Mouse (Mus musculus): ENCODE measurements around the gene Mmaa.

The Mmaa gene

GRCm38 (mm10) chr8:79294610-79295275, at the start of gene Mmaa:
Mmaa (minus strand) TSS chr8:79294937.
- DNase-seq (ENCODE audit: low spot score), result peak; percentile 96

- DNase-seq (ENCODE audit: low spot score), result no peak
Measured at GRCm38 (mm10) chr8:79341236-79341635, 46.5 kb upstream of the Mmaa start.

- peak; percentile 6 for DNase-seq (ENCODE audit: low spot score)
Measured at GRCm38 (mm10) chr8:79339555-79339954, 44.8 kb upstream of the Mmaa start.

- DNase-seq (ENCODE audit: low spot score), result no peak
Measured at GRCm38 (mm10) chr8:79338619-79339018, 43.9 kb upstream of the Mmaa start.

- no peak for DNase-seq (ENCODE audit: low spot score)
Measured at GRCm38 (mm10) chr8:79332109-79332900, 37.6 kb upstream of the Mmaa start.

GRCm38 (mm10) chr8:79331571-79331970, 36.8 kb upstream of the Mmaa start:
- DNase-seq (ENCODE audit: low spot score), result no peak

- no peak for DNase-seq (ENCODE audit: low spot score)
Measured at GRCm38 (mm10) chr8:79331017-79331416, 36.3 kb upstream of the Mmaa start.

GRCm38 (mm10) chr8:79329735-79330134, 35.0 kb upstream of the Mmaa start:
- DNase-seq (ENCODE audit: low spot score), result no peak

- DNase-seq (ENCODE audit: low spot score), result no peak
Measured at GRCm38 (mm10) chr8:79329182-79329581, 34.4 kb upstream of the Mmaa start.

GRCm38 (mm10) chr8:79325510-79325909, 30.8 kb upstream of the Mmaa start:
- no peak for DNase-seq (ENCODE audit: low spot score)

GRCm38 (mm10) chr8:79324928-79325327, 30.2 kb upstream of the Mmaa start:
- DNase-seq (ENCODE audit: low spot score), result no peak

- DNase-seq (ENCODE audit: low spot score), result no peak
Measured at GRCm38 (mm10) chr8:79324036-79324435, 29.3 kb upstream of the Mmaa start.

GRCm38 (mm10) chr8:79323121-79323520, 28.4 kb upstream of the Mmaa start:
- DNase-seq (ENCODE audit: low spot score), result no peak

GRCm38 (mm10) chr8:79310801-79311200, 16.1 kb upstream of the Mmaa start:
- DNase-seq (ENCODE audit: low spot score), result no peak

- DNase-seq (ENCODE audit: low spot score), result no peak
Measured at GRCm38 (mm10) chr8:79305941-79306340, 11.2 kb upstream of the Mmaa start.

GRCm38 (mm10) chr8:79301548-79301947, 6.8 kb upstream of the Mmaa start:
- no peak for DNase-seq (ENCODE audit: low spot score)

- no peak for DNase-seq (ENCODE audit: low spot score)
Measured at GRCm38 (mm10) chr8:79299704-79300103, 5.0 kb upstream of the Mmaa start.

- peak; percentile 77 for DNase-seq (ENCODE audit: low spot score)
Measured at GRCm38 (mm10) chr8:79297763-79298162, 3.0 kb upstream of the Mmaa start.

- DNase-seq (ENCODE audit: low spot score), result peak; percentile 30
Measured at GRCm38 (mm10) chr8:79295276-79296105, 754 bp upstream of the Mmaa start.

- no peak for DNase-seq (ENCODE audit: low spot score)
Measured at GRCm38 (mm10) chr8:79293841-79294240, 896 bp downstream of the Mmaa start.

- DNase-seq (ENCODE audit: low spot score), result no peak
Measured at GRCm38 (mm10) chr8:79292712-79293264, 1.9 kb downstream of the Mmaa start.

- peak; percentile 23 for DNase-seq (ENCODE audit: low spot score)
Measured at GRCm38 (mm10) chr8:79289592-79289991, 5.1 kb downstream of the Mmaa start.

Measured in adipocyte (in vitro differentiated cells).